Mouse (Mus musculus) embryonic facial prominence, embryonic 14.5 days (tissue): ENCODE results near the gene Prpf39. TPM values are rescaled to one million over a fixed set of nuclear protein-coding genes. Genes with fewer than 3 reads are reported as not detected.
A peak's percentile ranks its signal among the peaks of the same experiment; 100 is the strongest.

Experiments used
- ATAC-seq: fragments of 200-750 bp; cut with Nextera tagmentation; 2 replicates; pipeline ENCODE4 v1.8.0; 2017; ENCODE audit warnings: low read depth, moderate number of reproducible peaks, moderate TSS enrichment
- DNase-seq: peaks from one replicate; pipeline ENCODE4 v3.0.0-alpha.2; 2015; ENCODE audit warnings: low spot score
- H3K27ac ChIP-seq: fragments of 300-500 bp; sonication (generic); replicated peaks from 2 replicates; pipeline ENCODE4 v1.5.1; 2014; ENCODE audit warnings: low read depth, mild to moderate bottlenecking, low read length, moderate library complexity
- H3K27me3 ChIP-seq: fragments of 300-500 bp; sonication (generic); replicated peaks from 2 replicates; pipeline ENCODE4 v1.6.1; 2014; ENCODE audit warnings: low read length; ENCODE audit not compliant: control insufficient read depth, insufficient read depth
- H3K36me3 ChIP-seq: fragments of 300-500 bp; sonication (generic); 2 replicates; pipeline ENCODE4 v1.6.1; 2014; ENCODE audit warnings: low read length, mixed read lengths; ENCODE audit not compliant: control insufficient read depth, insufficient read depth
- H3K4me1 ChIP-seq: fragments of 300-500 bp; sonication (generic); 2 replicates; pipeline ENCODE4 v1.6.1; 2014; ENCODE audit warnings: antibody characterized with exemption, low read length; ENCODE audit not compliant: control insufficient read depth, insufficient read depth
- H3K4me2 ChIP-seq: fragments of 300-500 bp; sonication (generic); 2 replicates; pipeline ENCODE4 v1.6.1; 2014; ENCODE audit warnings: low read depth, mild to moderate bottlenecking, low read length, moderate library complexity, mixed read lengths
- H3K4me3 ChIP-seq: fragments of 300-500 bp; sonication (generic); 2 replicates; pipeline ENCODE4 v1.5.1; 2014; ENCODE audit warnings: low read depth, mild to moderate bottlenecking, low read length
- H3K9ac ChIP-seq: fragments of 300-500 bp; sonication (generic); 2 replicates; pipeline ENCODE4 v1.6.1; 2014; ENCODE audit warnings: low read depth, mild to moderate bottlenecking, low read length, moderate library complexity, mixed read lengths
- H3K9me3 ChIP-seq: fragments of 300-500 bp; sonication (generic); 2 replicates; pipeline ENCODE4 v1.6.1; 2016; ENCODE audit warnings: low read length; ENCODE audit not compliant: control insufficient read depth
- WGBS: fragments of 180-500 bp; shearing (Covaris S2); extraction: QIAGEN DNeasy Blood & Tissue Kit; methylation state at CpG from one replicate; pipeline ENCODE4 v1.1.7; 2014; 5-methylcytosine and 5-hydroxymethylcytosine counted together
- polyA plus RNA-seq: library from polyadenylated mRNA; unstranded; fragments of >200 nt; fragmentation: Nextera tagmentation; extraction: Ambion mirVana; gene quantifications from 2 replicates; pipeline ENCODE4 v1.2.1, GENCODE M21; 2014

Prpf39 gene
- polyA plus RNA-seq, 1 experiment from 2014 or later, result 47.3 TPM

GRCm38 (mm10) chr12:65065241-65065640 is 29.1 kb downstream of the Prpf39 start:
- Histone ChIP-seq H3K4me2 (no peak overlapping the region), H3K4me3 (no peak overlapping the region), H3K27me3 (no peaks in the 10 kb centered on the region), H3K36me3 (peaks cover 76% of the 10 kb centered on the region), H3K9me3 (no peaks in the 10 kb centered on the region), H3K4me1 (no peaks in the 10 kb centered on the region), H3K9ac (no peak overlapping the region), H3K27ac (no peak overlapping the region)
- DNase-seq (no peak), ATAC-seq (no peak)
- 63% methylated on average over 2 of the region's 2 CpGs for WGBS

DNA sequence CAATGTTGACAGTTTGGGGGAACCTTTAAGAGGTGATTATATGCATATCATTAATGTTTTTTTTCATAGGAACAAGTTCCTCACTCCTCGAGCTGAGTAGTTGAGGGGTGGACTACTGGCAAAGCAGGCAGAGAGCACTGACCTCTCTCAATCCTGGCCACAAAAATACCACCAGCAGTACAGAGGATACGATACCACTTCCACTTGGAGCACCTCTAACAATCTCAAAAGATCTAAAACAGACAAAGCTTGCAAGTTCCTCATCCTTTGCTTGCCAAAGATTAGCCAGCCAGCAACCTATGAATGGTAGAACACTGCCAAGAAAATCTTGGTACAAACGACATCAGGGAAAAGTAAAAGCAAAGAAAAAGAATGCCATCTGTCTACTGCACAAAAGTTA is 30.1 kb downstream of the Prpf39 start:
- H3K9ac ChIP-seq, result no peak overlapping the region
- WGBS, result 68% methylated on average over 3 of the region's 3 CpGs

GRCm38 (mm10) chr12:65068409-65068808 is 32.3 kb downstream of the Prpf39 start:
- DNase-seq (peak; percentile 22), ATAC-seq (no peak)
- H3K36me3 ChIP-seq, result peaks cover 52% of the 10 kb centered on the region
- H3K27me3 ChIP-seq, result no peaks in the 10 kb centered on the region
- H3K9me3 ChIP-seq, result no peaks in the 10 kb centered on the region
- no peak overlapping the region for H3K9ac ChIP-seq
- no peaks in the 10 kb centered on the region for H3K4me1 ChIP-seq
- no peak overlapping the region for H3K27ac ChIP-seq
- H3K4me2 ChIP-seq, result no peak overlapping the region
- 60% methylated on average over 4 of the region's 4 CpGs for WGBS
- no peak overlapping the region for H3K4me3 ChIP-seq

More for the DNA sequence above, 30.1 kb downstream of the Prpf39 start:
- no peak for DNase-seq
- no peaks in the 10 kb centered on the region for H3K9me3 ChIP-seq
- H3K4me1 ChIP-seq, result no peaks in the 10 kb centered on the region
- no peaks in the 10 kb centered on the region for H3K27me3 ChIP-seq
- no peak overlapping the region for H3K4me2 ChIP-seq
- peaks cover 67% of the 10 kb centered on the region for H3K36me3 ChIP-seq
- no peak overlapping the region for H3K27ac ChIP-seq
- no peak for ATAC-seq
- no peak overlapping the region for H3K4me3 ChIP-seq

GRCm38 (mm10) chr12:65072911-65073610 is 36.9 kb downstream of the Prpf39 start:
- peaks cover 14% of the 10 kb centered on the region for H3K36me3 ChIP-seq
- ATAC-seq (peak; percentile 66), DNase-seq (no peak)
- peak overlapping the region; percentile 94 for H3K27ac ChIP-seq
- H3K27me3 ChIP-seq, result no peaks in the 10 kb centered on the region
- peak overlapping the region; percentile 93 for H3K4me3 ChIP-seq
- H3K4me1 ChIP-seq, result peaks cover 18% of the 10 kb centered on the region
- 4% methylated on average over 18 of the region's 21 CpGs for WGBS
- H3K9me3 ChIP-seq, result no peaks in the 10 kb centered on the region
- H3K4me2 ChIP-seq, result peak overlapping the region; percentile 87
- H3K9ac ChIP-seq, result peak overlapping the region; percentile 93

- Histone ChIP-seq H3K27ac (peak within 1 kb of the TSS; percentile 94), H3K36me3 (peaks cover 8% of the 10 kb centered on the region), H3K4me3 (peak within 1 kb of the TSS; percentile 93), H3K4me1 (peaks cover 18% of the 10 kb centered on the region), H3K9me3 (no peaks in the 10 kb centered on the region), H3K4me2 (peak within 1 kb of the TSS; percentile 87), H3K9ac (peak within 1 kb of the TSS; percentile 93), H3K27me3 (no peaks in the 10 kb centered on the region)
- 0% methylated on average over 17 of the region's 49 CpGs for WGBS
- ATAC-seq (peak; percentile 99), DNase-seq (peak; percentile 98)
These were observed 37.6 kb downstream of the Prpf39 start, which contains the start of gene Fkbp3 for GRCm38 (mm10) chr12:65073611-65074178. TSS of gene Fkbp3 (minus strand) at chr12:65074007.

GRCm38 (mm10) chr12:65074651-65075050 is 38.5 kb downstream of the Prpf39 start:
- 36% methylated on average over 7 of the region's 7 CpGs for WGBS
- peak overlapping the region; percentile 94 for H3K27ac ChIP-seq
- no peaks in the 10 kb centered on the region for H3K36me3 ChIP-seq
- H3K4me3 ChIP-seq, result peak overlapping the region; percentile 93
- peaks cover 18% of the 10 kb centered on the region for H3K4me1 ChIP-seq
- H3K27me3 ChIP-seq, result no peaks in the 10 kb centered on the region
- ATAC-seq (no peak), DNase-seq (no peak)
- H3K4me2 ChIP-seq, result peak overlapping the region; percentile 87
- peak overlapping the region; percentile 93 for H3K9ac ChIP-seq
- H3K9me3 ChIP-seq, result no peaks in the 10 kb centered on the region

DNA sequence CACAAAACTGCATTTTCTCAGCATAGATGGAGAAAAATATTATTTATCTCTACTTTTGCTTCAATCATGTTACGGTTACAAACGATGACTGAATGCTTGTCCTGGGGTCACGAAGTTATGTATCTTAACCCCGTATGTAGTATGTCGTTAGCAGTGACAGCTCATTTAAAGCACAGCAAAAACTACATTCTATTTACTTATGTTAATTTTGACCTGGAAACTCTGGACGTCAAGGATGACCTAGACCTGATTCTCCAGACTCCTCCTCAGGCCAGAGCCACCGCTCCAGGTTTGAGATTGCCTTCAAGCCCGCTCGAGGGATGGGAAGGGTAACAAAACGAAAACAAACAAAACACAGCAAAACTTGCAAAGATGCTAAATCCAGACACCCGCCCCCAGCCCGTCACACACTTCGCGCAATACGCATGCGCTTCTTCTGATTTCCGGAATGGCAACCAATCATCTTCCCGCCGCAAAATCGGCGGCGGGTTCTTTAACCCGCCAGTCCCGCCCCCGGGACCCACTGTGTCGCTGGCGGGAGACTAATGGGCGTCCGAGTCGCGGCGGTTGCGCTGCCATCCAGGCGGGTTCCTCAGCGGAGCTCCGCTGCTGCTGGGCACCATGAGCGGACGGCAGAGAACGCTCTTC is 39.1 kb downstream of the Prpf39 start, which contains the start of gene Fancm:
Gene Fancm, plus strand, starts transcription at position 519 of the 648 bp plus-strand sequence.
- Histone ChIP-seq H3K9ac (peak within 1 kb of the TSS; percentile 93), H3K9me3 (no peaks in the 10 kb centered on the region), H3K4me3 (peak within 1 kb of the TSS; percentile 93), H3K27ac (peak within 1 kb of the TSS; percentile 94), H3K27me3 (no peaks in the 10 kb centered on the region), H3K36me3 (peaks cover 2% of the 10 kb centered on the region; the same call in 1 of the 2 replicates), H3K4me1 (peaks cover 18% of the 10 kb centered on the region), H3K4me2 (peak within 1 kb of the TSS; percentile 87)
- 1% methylated on average over 36 of the region's 39 CpGs for WGBS
- DNase-seq, result peak; percentile 96
- peak; percentile 56 for ATAC-seq

- H3K27me3 ChIP-seq, result no peaks in the 10 kb centered on the region
- no peak for DNase-seq
- H3K9me3 ChIP-seq, result no peaks in the 10 kb centered on the region
- peak overlapping the region; percentile 93 for H3K9ac ChIP-seq
- WGBS, result 0% methylated on average over 31 of the region's 41 CpGs
- ATAC-seq, result peak; percentile 3; the same call in 1 of the 2 replicates
- peak overlapping the region; percentile 93 for H3K4me3 ChIP-seq
- H3K4me1 ChIP-seq, result peaks cover 18% of the 10 kb centered on the region
- peak overlapping the region; percentile 87 for H3K4me2 ChIP-seq
- peaks cover 8% of the 10 kb centered on the region; the same call in 1 of the 2 replicates for H3K36me3 ChIP-seq
- H3K27ac ChIP-seq, result peak overlapping the region; percentile 94
These were observed 39.7 kb downstream of the Prpf39 start for GRCm38 (mm10) chr12:65075733-65076310.
